Mouse (Mus musculus) lung, postnatal 0 days (tissue): ENCODE measurements around the gene Klc2.

Source experiments
- CTCF ChIP-seq: IDR thresholded peaks from 2 replicates; pipeline ENCODE4 v1.5.1; 2016; ENCODE audit warnings: antibody characterized with exemption, mild to moderate bottlenecking
- EP300 ChIP-seq: IDR thresholded peaks from 2 replicates; pipeline ENCODE4 v1.6.1; 2016; ENCODE audit warnings: antibody characterized with exemption, mild to moderate bottlenecking, control low read depth

DNA sequence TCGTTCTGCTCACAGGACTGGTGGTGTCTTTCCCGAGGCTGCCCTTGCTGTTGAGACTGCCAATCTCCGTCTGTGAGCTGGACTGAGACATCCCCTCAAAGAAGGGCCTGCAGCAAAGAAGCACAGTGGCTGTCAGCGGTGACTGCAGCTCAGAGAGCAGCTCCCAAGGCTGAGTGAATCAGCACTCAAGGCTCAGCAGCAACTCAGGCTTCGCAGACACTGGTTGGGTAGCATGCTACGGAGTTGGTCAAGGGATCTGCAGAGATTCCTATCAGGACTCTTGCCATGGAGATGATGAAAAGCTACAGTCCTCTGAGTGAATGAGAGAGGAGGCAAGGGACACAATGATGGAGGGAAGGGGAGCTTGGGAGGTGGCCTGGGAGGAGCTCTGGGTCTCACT is 33.9 kb upstream of the Klc2 start:
- TF ChIP-seq CTCF (no peak), EP300 (no peak)
